9 mouse cellular contexts compared by ENCODE assay signal in the genomic region with DNA sequence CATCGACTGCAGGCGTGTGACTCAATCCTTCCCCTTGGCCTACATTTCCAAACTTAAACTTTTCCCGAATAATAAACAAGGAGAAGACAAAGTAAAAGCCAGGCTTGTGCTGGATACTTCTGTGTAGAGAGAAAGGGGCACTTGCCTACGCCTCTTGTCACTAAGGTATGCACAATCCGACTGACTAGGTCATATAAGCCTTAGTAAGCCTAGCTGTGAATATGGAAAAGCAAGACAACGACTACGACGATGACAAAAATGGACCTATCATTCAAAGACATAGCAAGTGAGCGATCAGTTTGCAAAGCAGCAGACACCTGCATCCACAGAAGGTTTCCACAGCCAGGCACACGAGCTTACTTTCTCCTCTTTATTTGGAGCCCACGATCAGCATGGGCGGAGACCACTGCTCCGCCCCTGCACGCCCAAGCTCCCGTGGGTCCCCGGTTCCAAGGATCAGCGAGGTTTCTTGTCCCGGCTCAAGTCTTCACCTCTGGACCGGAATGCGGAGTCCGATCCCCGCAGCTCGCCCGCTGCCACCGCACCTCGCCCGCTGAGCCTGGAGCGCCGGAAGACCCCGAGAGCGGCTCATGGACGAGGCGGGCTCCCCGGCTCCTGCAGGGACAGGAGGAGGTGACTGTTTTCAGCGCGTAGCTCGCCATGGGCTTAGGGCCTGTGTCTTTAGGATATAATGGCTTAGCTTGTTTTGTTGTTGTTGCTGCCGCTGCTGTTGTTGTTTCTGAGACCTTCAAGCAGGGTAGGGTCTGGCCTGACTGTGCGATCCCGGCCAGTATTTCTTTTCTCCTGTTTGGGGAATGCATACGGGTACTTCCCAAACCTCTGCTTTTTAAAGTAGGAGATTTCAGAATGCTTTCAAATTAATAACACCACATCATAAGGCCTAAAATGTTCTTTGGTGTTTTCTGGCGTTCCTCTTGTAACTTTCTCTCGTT. TPM values are rescaled to one million over a fixed set of nuclear protein-coding genes. Genes with fewer than 3 reads are reported as not detected.
DNase-seq lines count a peak whose midpoint lies in the region; ATAC-seq and TF ChIP-seq lines count a peak whose summit lies in the region.
"Had no signal": no experiment of that assay in that cellular context is flagged by ENCODE, and none has a peak within 500 bp of the region (broad histone marks: within the 10 kb centered on the region; RNA-seq: fewer than 3 reads in every experiment).

TSS of gene Slc18b1 (plus strand) at position 436 of the 953 bp plus-strand sequence.

- no peaks in the 10 kb centered on the region for H3K9me3 ChIP-seq in hindbrain, postnatal 0 days (ENCODE audit: low read length)
- H3K9me3 ChIP-seq: G1E had no signal

- H3K4me1 ChIP-seq in thymus, adult 2 months (replicated peaks; ENCODE audit: control insufficient read depth, insufficient read depth, low read length), result no peaks in the 10 kb centered on the region
- no peaks in the 10 kb centered on the region; the same call in 1 of the 2 replicates for H3K4me1 ChIP-seq in hindbrain, postnatal 0 days (ENCODE audit: insufficient read depth, low read length)
- peaks cover 6% of the 10 kb centered on the region; the same call in 1 of the 2 replicates for H3K4me1 ChIP-seq in small intestine, adult 2 months (ENCODE audit: control insufficient read depth, insufficient read depth, insufficient read length, low read length)

- WGBS in thymus, adult 2 months, result 17% methylated on average over 43 of the region's 43 CpGs
- WGBS in hindbrain, postnatal 0 days, result 3% methylated on average over 43 of the region's 43 CpGs
- 3% methylated on average over 43 of the region's 43 CpGs for WGBS in small intestine, adult 2 months

- intact Hi-C loops in left cerebral cortex, postnatal 14 days (cut with DNase I), result no loop called here

- peak within 1 kb of the TSS; percentile 68 for H3K9ac ChIP-seq in hindbrain, postnatal 0 days (replicated peaks; ENCODE audit: low read length)

- TF ChIP-seq POLR2A in thymus, adult 2 months (IDR thresholded peaks at IDR 0.05; ENCODE audit: control insufficient read depth, extremely low read depth, insufficient read depth, low read length, poor library complexity), result no peak
- peak; percentile 61 for TF ChIP-seq POLR2A in small intestine, adult 2 months (IDR thresholded peaks at IDR 0.05; ENCODE audit: low read depth, low read length)

- no peaks in the 10 kb centered on the region for H3K27me3 ChIP-seq in thymus, adult 2 months (ENCODE audit: control insufficient read depth, insufficient read depth, low read length)
- H3K27me3 ChIP-seq in hindbrain, postnatal 0 days (ENCODE audit: insufficient read depth, low read length), result no peaks in the 10 kb centered on the region
- H3K27me3 ChIP-seq in small intestine, adult 2 months (ENCODE audit: control insufficient read depth, insufficient read depth, low read length), result no peaks in the 10 kb centered on the region

- peak; percentile 71 for ATAC-seq in common myeloid progenitor, adult 5-6 weeks (replicated peaks; ENCODE audit: low read depth, poor library complexity, severe bottlenecking)
- ATAC-seq in hindbrain, postnatal 0 days, result peak; percentile 76
- peak; percentile 68 for ATAC-seq in megakaryocyte progenitor cell, adult 5-6 weeks (replicated peaks; ENCODE audit: poor library complexity)

- no peak for TF ChIP-seq CTCF in thymus, adult 2 months (IDR thresholded peaks at IDR 0.05; ENCODE audit: borderline replicate concordance, control insufficient read depth, extremely low read depth, insufficient read depth, low read length, poor library complexity)
- TF ChIP-seq CTCF in hindbrain, postnatal 0 days (IDR thresholded peaks at IDR 0.05; ENCODE audit: low read depth), result no peak
- TF ChIP-seq CTCF in small intestine, adult 2 months (IDR thresholded peaks at IDR 0.05; ENCODE audit: extremely low read depth, insufficient read length, insufficient replicate concordance, low read depth, low read length), result no peak

- no peak within 1 kb of the TSS for H3K27ac ChIP-seq in thymus, adult 2 months (ENCODE audit: control insufficient read depth, insufficient read depth, low read length)
- H3K27ac ChIP-seq in hindbrain, postnatal 0 days, result peak within 1 kb of the TSS; percentile 81
- peak within 1 kb of the TSS; percentile 88 for H3K27ac ChIP-seq in small intestine, adult 2 months (ENCODE audit: insufficient read depth, low read depth, low read length)

- H3K4me2 ChIP-seq in hindbrain, postnatal 0 days (ENCODE audit: low read depth, low read length), result peak within 1 kb of the TSS; percentile 63

- H3K36me3 ChIP-seq in thymus, adult 2 months (ENCODE audit: control insufficient read depth, insufficient read depth, low read length), result no peaks in the 10 kb centered on the region
- 0 out of 2 replicates have a peak, but pooled peaks cover 3% of the 10 kb centered on the region for H3K36me3 ChIP-seq in hindbrain, postnatal 0 days (ENCODE audit: insufficient read depth, low read length)
- peaks cover 15% of the 10 kb centered on the region for H3K36me3 ChIP-seq in small intestine, adult 2 months (ENCODE audit: control insufficient read depth, insufficient read depth, low read length)
- H3K36me3 ChIP-seq: G1E had no signal

- no peak for DNase-seq in thymus, adult 2 months
- no peak for DNase-seq in thymus, postnatal 36 days
- peak; percentile 10 for DNase-seq in gastrocnemius, postnatal 25 days
- DNase-seq in hindbrain, postnatal 0 days (ENCODE audit: low spot score), result peak; percentile 59
- peak; percentile 11 to 23 for DNase-seq in left cerebral cortex, postnatal 14 days (ENCODE audit: low spot score in 2 of 2)

- peak within 1 kb of the TSS; percentile 41 for H3K4me3 ChIP-seq in thymus, adult 2 months (ENCODE audit: control insufficient read depth, insufficient read depth, low read length)
- peak within 1 kb of the TSS; percentile 60 for H3K4me3 ChIP-seq in hindbrain, postnatal 0 days (ENCODE audit: low read length)
- peak within 1 kb of the TSS; percentile 93 for H3K4me3 ChIP-seq in small intestine, adult 2 months (ENCODE audit: low read depth, low read length)

RNA-seq across cellular contexts. Expression of gene Slc18b1, which starts in this region (rescaled TPM):
- 1.4 and 1.8 TPM in 2 replicates for polyA plus RNA-seq in thymus, adult 2 months (2012; rRNA removed)
- total RNA-seq in common myeloid progenitor, adult 5-6 weeks (2017), result 0.44 and 0.64 TPM in 2 replicates
- total RNA-seq in gastrocnemius, postnatal 25 days (2021), result 1 to 10 TPM; 7.0 to 7.3 TPM
- 15.3 and 21.7 TPM in 2 replicates for total RNA-seq in hindbrain, postnatal 0 days (2014; rRNA removed)
- polyA plus RNA-seq in hindbrain, postnatal 0 days (2015; fragmentation: Nextera tagmentation; extraction: Ambion mirVana), result 13.5 and 17.4 TPM in 2 replicates
- 10 to 100 TPM; 18.3 to 23.3 TPM for total RNA-seq in left cerebral cortex, postnatal 14 days (2021)
- 0.51 and 3.6 TPM in 2 replicates for total RNA-seq in megakaryocyte progenitor cell, adult 5-6 weeks (2015)
- 0.04 and 0.30 TPM in 2 replicates for total RNA-seq in megakaryocyte progenitor cell, adult 5-6 weeks (2017)
- polyA plus RNA-seq in small intestine, adult 2 months (2012; rRNA removed), result 9.5 and 16.6 TPM in 2 replicates
- total RNA-seq: G1E had no signal
- polyA plus RNA-seq: G1E had no signal

Comparison
In these comparisons a context has a peak if more than half of its experiments do, and no peak if none do; other contexts are left out.
1. Peak in ATAC-seq in common myeloid progenitor, adult 5-6 weeks; RNA of the gene not detected or under 1 TPM.
2. DNase-seq: peak in gastrocnemius, postnatal 25 days (single experiment), hindbrain, postnatal 0 days (single experiment) and left cerebral cortex, postnatal 14 days (2 of 2); none in thymus, adult 2 months (single experiment) and thymus, postnatal 36 days (0 of 2).
3. H3K4me3 ChIP-seq: peak in every context shown above with its lines; median percentile 93 in small intestine, adult 2 months; 60 in hindbrain, postnatal 0 days; 41 in thymus, adult 2 months.
4. Peak in every context shown above with its lines, with median percentiles within 50 percentile points of each other: ATAC-seq.